Mouse (Mus musculus): ENCODE results near the gene Rbm6.

The Rbm6 gene

DNA sequence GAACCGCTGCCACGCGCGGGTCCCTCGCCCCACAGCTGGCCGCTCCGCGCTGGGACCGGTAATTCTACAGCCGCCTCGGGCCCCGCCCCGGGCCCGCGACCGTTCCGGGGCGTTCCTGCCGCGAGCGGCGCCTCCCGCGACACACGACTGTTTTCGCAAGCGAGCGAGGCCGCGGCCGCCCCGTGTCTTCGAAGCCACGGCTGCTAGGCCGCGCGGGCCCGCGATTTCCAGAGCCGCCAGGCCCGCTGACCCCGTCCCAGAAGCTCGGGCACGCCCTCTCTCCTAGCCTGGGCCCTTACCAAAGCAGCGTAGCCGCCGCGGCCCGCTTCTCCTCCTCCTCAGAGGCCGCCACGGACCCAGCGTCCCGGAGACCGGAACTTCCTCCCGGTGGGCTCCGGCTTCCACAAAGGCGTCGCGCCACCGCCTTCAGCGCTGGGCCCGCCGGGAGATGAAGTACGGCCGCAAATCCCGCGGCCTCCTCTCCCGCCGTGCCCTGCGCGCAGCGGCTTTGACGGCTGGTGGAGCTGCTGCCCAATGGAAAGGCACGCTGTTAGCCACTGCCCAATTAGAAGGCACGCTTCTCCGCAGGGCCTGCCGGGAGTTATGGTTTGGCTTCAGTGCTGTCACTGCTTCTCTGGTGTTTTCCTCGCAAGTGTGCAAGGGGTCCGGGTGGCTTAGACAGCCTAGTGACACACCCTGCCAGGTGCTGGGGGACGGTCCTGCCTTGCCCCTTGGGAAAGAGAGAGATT is 513 bp downstream of the Rbm6 start:
- peak; percentile 97 for DNase-seq (ENCODE audit: low spot score)

DNA sequence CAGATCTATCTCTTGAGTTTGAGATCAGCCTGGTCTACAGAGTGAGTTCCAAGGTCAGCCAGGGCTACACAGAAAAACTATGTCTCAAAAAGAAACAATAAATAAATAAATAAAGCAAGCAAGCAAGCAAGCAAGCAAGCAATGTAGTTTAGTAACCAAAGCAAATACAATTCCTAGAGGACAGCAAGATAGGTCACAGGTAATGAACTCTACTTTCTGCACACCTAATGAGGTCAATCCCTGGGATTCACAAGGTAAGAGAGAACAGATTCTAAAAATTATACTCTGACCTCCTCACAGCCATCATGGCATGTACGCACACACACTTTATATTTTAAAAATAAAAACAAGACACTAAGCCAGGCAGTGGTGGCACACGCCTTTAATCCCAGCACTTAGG is 7.0 kb downstream of the Rbm6 start:
- DNase-seq (ENCODE audit: low spot score) = no peak

DNA sequence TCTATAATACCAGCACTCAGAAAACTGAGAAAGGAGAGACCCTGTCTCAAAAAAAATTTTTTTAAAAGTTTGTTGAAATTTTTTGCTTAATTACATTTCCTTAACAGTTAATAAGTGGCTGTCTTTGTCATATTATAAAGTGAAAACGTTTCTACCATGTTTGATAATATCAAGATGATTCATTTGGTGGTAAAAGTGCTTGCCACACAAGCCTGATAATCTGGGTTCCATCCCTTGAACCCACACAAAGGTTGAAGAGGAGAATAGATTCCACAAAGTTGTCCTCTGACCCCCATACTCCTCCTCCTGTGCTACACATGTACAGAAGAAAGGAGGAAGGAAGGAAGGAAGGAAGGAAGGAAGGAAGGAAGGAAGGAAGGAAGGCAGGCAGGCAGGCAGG is 8.5 kb downstream of the Rbm6 start:
- no peak for DNase-seq (ENCODE audit: low spot score)

GRCm38 (mm10) chr9:107858343-107858742 is 14.7 kb downstream of the Rbm6 start:
- DNase-seq (ENCODE audit: low spot score) = no peak

GRCm38 (mm10) chr9:107848922-107849321 is 24.1 kb downstream of the Rbm6 start:
- no peak for DNase-seq (ENCODE audit: low spot score)

GRCm38 (mm10) chr9:107842709-107843108 is 30.3 kb downstream of the Rbm6 start:
- no peak for DNase-seq (ENCODE audit: low spot score)

- no peak for DNase-seq (ENCODE audit: low spot score)
These were observed 34.2 kb downstream of the Rbm6 start for GRCm38 (mm10) chr9:107838869-107839268.

- DNase-seq (ENCODE audit: low spot score) = no peak
These were observed 39.2 kb downstream of the Rbm6 start for GRCm38 (mm10) chr9:107833826-107834225.

- DNase-seq (ENCODE audit: low spot score) = no peak
These were observed 41.3 kb downstream of the Rbm6 start for GRCm38 (mm10) chr9:107831765-107832164.

DNA sequence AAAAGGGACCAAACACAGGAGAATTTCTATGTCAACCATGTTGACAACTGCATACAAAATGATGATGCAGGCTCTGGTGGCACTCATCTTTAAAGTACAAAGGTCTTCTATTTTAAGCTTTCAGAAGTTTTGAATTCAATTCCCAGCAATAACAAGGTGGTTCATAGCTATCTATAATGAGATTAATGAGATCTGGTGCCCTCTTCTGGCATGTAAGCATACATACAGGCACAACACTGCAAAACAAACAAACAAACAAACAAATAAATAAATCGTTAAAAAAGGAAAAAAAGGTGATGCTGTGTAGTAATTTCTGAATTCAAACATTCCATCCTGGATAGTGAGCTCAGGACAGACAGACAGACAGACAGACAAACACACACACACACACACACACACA is 60.9 kb downstream of the Rbm6 start:
- DNase-seq (ENCODE audit: low spot score) = no peak

DNA sequence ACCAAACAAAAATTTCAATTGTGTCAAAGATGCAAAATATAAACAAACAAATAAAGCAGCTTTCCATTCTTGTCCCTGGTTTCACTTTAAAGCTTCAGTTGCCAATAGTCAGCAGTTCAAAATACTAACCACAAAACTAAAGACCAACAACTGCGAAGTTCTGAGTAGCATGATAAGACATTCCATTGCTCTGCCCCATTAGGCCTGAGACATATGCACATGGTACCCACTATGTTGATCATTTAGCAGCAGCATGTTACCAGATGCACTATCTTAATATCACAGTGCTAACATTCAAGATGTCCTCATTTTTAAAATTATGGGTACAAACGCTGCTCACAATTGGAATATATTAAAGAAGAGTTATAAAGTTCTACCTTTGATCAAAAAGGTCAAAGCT is 62.1 kb downstream of the Rbm6 start:
- no peak for DNase-seq (ENCODE audit: low spot score)

- no peak for DNase-seq (ENCODE audit: low spot score)
These were observed 81.3 kb downstream of the Rbm6 start for GRCm38 (mm10) chr9:107791714-107792113.

DNA sequence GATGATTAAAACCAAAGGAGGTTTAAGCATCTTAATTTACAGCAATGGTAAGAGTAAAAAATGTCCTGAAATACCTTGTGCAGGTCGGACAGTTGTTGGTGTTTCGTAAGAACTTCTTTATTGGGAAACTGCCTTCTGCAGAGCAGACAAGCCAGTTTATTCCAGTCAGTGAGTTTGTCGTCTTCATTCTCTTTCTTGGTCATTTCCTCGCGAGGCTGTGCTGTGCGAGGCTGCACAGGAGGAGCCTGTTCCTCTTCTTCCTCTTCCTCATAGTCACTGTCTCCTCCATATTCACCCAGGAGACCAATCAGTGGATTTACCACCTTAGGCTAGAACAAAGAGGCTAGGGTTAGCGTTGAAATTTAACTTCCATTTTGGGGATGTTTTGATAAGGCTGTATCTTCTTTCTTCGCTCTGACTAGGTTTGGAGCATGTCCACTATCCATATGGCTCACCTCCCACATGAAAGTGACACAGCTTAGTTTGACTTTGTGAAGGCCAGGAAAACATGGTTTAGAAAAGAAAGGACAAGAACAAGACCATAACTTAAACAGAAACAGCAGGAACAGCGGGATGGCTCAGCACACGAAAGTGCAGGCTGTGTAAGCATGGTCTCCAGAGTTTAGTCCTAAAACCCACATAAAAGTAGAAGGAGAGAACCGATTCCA is 90.4 kb downstream of the Rbm6 start:
- DNase-seq (ENCODE audit: low spot score) = no peak

GRCm38 (mm10) chr9:107776809-107777208 is 96.2 kb downstream of the Rbm6 start:
- DNase-seq (ENCODE audit: low spot score) = no peak

GRCm38 (mm10) chr9:107774411-107774810 is 98.6 kb downstream of the Rbm6 start:
- DNase-seq (ENCODE audit: low spot score) = no peak

- DNase-seq (ENCODE audit: low spot score) = no peak
These were observed 101.3 kb downstream of the Rbm6 start for GRCm38 (mm10) chr9:107771782-107772181.

DNA sequence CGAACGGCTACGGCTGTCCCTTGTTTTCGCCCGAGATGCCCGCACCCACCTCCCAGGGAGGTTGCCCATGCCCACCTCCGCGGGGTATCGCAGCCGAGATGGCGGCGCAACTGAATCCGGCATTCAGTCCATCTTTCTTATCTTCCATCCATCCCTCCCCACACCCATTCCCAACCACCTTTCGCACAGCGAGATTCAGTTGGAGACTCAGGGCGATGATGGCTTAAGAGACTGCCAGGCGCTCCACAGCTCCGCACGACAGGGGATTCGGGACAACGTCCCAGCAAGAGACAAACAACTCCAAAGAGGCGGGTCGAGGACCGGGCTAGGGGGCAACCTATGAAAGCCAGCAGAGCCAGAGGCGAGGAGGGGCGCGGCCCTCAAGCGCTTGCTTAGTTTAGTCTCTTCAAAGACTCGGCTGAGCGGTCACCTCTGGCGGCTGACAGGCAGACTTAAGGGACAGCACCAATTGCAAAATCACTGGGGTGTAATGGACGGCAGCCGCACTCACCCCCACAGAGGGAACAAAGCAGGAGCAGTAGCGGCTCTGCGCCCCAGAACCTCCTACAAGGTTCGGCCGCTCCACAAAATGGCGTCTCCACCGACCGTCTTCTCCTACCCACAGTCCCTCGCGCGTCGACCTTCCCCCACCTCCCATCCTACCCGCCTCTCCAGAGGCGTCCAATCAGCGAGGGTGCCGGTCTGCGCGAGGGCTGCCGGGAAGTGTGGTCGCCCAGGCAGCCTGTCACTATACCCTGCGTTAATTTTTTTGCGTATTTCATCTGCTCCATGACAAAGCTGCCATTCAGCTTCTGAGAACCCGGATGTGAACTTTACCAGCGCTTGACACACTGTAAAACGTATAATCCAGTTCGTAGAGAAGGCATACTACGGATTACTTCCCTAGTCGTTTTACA is 102.4 kb downstream of the Rbm6 start, which contains the start of gene Rbm5:
Rbm5 (minus strand) TSS at position 623 of the 917 bp plus-strand sequence.
- DNase-seq (ENCODE audit: low spot score) = peak; percentile 98

DNA sequence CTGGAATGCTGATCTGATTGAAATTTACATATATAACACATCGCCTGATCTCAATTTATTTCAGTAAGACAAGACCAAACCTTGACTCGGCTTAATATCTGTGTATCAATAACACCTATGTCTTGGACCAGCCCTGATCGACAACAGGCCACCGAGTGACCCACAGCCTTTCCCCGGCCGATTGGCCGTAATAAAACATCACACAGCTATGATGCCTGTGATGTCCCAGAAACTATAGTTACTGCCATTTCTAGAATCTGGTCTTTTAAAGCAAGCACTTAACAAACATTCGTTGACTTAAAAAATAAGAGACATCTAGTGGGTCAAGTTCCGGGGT is 103.0 kb downstream of the Rbm6 start:
- no peak for DNase-seq (ENCODE audit: low spot score)

- no peak for DNase-seq (ENCODE audit: low spot score)
These were observed 103.5 kb downstream of the Rbm6 start for GRCm38 (mm10) chr9:107769445-107770000.

DNA sequence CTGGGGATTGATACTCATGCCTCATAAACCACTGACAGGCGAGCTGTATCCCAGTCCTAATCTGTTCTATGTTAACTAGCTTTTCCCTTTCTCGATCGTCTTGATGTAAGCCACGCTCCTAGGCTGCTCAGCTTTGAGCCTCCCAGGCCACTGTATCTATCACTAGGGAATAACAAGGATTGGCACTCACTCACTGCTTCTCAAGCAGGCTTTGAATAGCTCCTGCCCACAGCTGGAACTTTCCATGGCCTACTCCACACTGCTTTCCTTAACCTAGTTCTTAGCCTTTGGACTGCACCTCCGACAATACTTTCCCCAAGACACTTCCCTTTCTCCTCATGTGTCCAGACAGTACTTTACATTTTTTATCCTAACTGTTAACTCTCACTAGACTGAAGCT is 104.2 kb downstream of the Rbm6 start:
- DNase-seq (ENCODE audit: low spot score) = no peak

DNA sequence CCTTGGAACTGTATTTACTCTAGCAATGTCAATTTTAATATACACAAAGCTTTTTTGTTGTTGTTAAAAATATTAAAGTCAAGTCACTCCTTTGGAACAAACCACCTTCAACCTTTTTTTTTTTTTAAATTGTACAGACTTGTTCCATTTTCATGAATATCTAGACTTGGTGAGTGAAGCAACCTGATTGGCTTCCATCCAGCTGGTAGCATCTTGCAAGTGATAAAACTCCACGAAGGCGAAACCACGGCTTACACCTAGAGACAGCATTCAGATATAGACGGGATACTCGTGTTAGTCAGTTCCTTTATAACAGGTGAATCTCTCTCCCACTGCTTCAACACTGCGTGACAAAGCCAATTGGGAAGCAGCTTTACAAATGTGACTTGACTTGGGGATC is 113.4 kb downstream of the Rbm6 start:
- no peak for DNase-seq (ENCODE audit: low spot score)

GRCm38 (mm10) chr9:107750378-107750777 is 122.7 kb downstream of the Rbm6 start:
- no peak for DNase-seq (ENCODE audit: low spot score)
